Mouse (Mus musculus) heart, adult 2 months (tissue): ENCODE data around the gene Gpx7. TPM values are rescaled to one million over a fixed set of nuclear protein-coding genes. Genes with fewer than 3 reads are reported as not detected.

Source experiments
- DNase-seq, 2 experiments: peaks; one replicate each; pipeline ENCODE4 v3.0.0; 2021
- H3K27ac ChIP-seq: fragments of 200-600 bp; 2 replicates; pipeline ENCODE4 v1.8.1; 2022
- H3K27me3 ChIP-seq: fragments of 200-500 bp; 2 replicates; pipeline ENCODE4 v1.6.1; 2012; ENCODE audit warnings: mild to moderate bottlenecking, low read length, inconsistent platforms, mixed read lengths; ENCODE audit not compliant: control insufficient read depth, insufficient read depth
- H3K36me3 ChIP-seq: fragments of 200-500 bp; 2 replicates; pipeline ENCODE4 v1.6.1; 2012; ENCODE audit warnings: low read length, inconsistent platforms; ENCODE audit not compliant: control insufficient read depth, insufficient read depth
- H3K4me1 ChIP-seq: fragments of 200-500 bp; 2 replicates; pipeline ENCODE4 v1.6.1; 2011; ENCODE audit warnings: low read length; ENCODE audit not compliant: control insufficient read depth, insufficient read depth
- H3K4me3 ChIP-seq: fragments of 200-600 bp; 2 replicates; pipeline ENCODE4 v1.8.1; 2022
- H3K79me2 ChIP-seq: fragments of 200-500 bp; replicated peaks from 2 replicates; pipeline ENCODE4 v1.6.1; 2012; ENCODE audit warnings: mild to moderate bottlenecking, inconsistent platforms, low read length, moderate library complexity, mixed read lengths; ENCODE audit not compliant: control insufficient read depth, insufficient read depth
- H3K9ac ChIP-seq: fragments of 200-500 bp; 2 replicates; pipeline ENCODE4 v1.6.1; 2012; ENCODE audit warnings: low read depth, mild to moderate bottlenecking, control low read depth, inconsistent platforms, low read length, mixed read lengths
- CTCF ChIP-seq: fragments of 200-600 bp; IDR thresholded peaks from 2 replicates; pipeline ENCODE4 v1.8.1; 2022; ENCODE audit warnings: antibody characterized with exemption, mild to moderate bottlenecking, moderate library complexity
- EP300 ChIP-seq: fragments of 200-500 bp; IDR thresholded peaks from 2 replicates; pipeline ENCODE4 v1.6.1; 2011; ENCODE audit warnings: low read depth, low read length, control low read depth; ENCODE audit not compliant: insufficient read depth
- POLR2A ChIP-seq: fragments of 200-500 bp; IDR thresholded peaks from 2 replicates; pipeline ENCODE4 v1.6.1; 2011; ENCODE audit warnings: mild to moderate bottlenecking, low read depth, low read length, control low read depth; ENCODE audit not compliant: insufficient read depth
- WGBS: fragments of 180-500 bp; shearing (Covaris S2); methylation state at CpG from one replicate; pipeline ENCODE4 v1.1.7; 2018; 5-methylcytosine and 5-hydroxymethylcytosine counted together
- intact Hi-C: fragments of 180-260 bp; cut with DNase I; formaldehyde crosslinking; loops from one replicate; pipeline ENCODE4 v1.15.1; 2025
- polyA plus RNA-seq: library from polyadenylated mRNA; depleted of rRNA; stranded (reverse); fragments of >200 nt; gene quantifications from 2 replicates; pipeline ENCODE4 v1.2.3, GENCODE M21; 2012
- total RNA-seq, 2 experiments: library from RNA; stranded (reverse); gene quantifications; 2 replicates each; pipeline ENCODE4 v1.2.3; 2021

Gene Gpx7
- total and polyA plus RNA-seq, 3 experiments: 5.9 to 14.2 (median 7.7) TPM

DNA sequence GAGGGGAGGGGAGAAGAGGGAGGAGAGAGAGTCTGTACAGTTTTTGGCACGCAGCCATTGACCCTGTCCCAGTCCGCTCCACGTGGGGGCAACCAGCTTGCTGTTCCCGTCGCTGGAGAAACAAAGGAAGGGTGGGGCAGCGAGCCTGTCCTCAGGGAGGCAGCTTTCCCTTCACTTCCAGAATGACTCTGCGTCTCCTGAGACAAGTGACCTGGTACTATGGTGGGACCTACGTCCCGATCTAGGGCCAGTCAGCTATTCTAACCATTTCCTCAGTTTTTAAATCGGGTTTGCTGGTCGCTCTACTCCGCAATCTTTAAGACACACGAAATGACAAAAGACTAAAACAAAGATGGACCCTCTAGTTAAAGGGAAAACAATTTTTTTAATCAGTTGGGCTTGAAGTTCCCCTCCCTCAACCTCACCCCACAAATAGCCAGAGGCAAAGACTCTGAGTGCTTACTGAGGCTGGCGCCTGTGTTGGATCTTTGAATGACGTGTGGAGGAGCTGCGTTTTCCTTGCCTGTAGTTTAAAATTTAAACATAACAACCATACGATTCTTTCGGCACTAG, 19.0 kb downstream of the Gpx7 start:
- TF ChIP-seq CTCF: peak; percentile 61
- TF ChIP-seq EP300: peak; percentile 94
- peak; percentile 67 for TF ChIP-seq POLR2A
- WGBS: 1% methylated on average over 18 of the region's 18 CpGs
- H3K79me2 ChIP-seq: no peaks in the 10 kb centered on the region

DNA sequence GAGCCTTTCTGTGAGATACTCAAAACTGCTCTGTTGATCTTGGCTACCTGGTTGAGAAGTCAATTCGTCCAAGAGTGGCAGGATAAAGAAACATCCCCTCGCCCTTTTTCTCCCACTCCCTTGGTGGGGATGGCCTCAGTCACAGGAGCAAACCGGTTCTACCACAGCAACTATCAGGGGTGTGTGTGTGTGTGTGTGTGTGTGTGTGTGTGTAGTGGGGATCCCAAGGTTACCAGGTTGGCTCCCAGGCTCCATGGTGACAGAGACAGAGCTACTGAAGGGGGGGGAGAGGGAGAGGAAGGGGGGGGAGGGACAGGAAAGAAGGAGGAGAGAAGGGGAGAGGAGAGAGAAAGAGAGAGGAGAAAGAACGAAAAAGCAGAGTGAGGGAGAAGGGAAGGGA, 19.7 kb downstream of the Gpx7 start:
- intact Hi-C loops: loop anchor here (1.0 to 5.0 kb wide), 3 partner anchors 19 to 75 kb away; partner anchors contain the start of gene Gpx7
- peaks cover 7% of the 10 kb centered on the region for H3K27me3 ChIP-seq
- no peaks in the 10 kb centered on the region for H3K79me2 ChIP-seq
- DNase-seq: no peak
- no peak overlapping the region; the same call in 1 of the 2 replicates for H3K27ac ChIP-seq
- no peak overlapping the region; the same call in 1 of the 2 replicates for H3K4me3 ChIP-seq
- H3K4me1 ChIP-seq: peaks cover 3% of the 10 kb centered on the region; the same call in 1 of the 2 replicates
- H3K36me3 ChIP-seq: no peaks in the 10 kb centered on the region
- 37% methylated on average over 4 of the region's 4 CpGs for WGBS
- no peak for TF ChIP-seq CTCF
- no peak for TF ChIP-seq POLR2A
- no peak overlapping the region for H3K9ac ChIP-seq

More for the DNA sequence above, 19.0 kb downstream of the Gpx7 start:
- H3K4me1 ChIP-seq: peaks cover 3% of the 10 kb centered on the region; the same call in 1 of the 2 replicates
- H3K4me3 ChIP-seq: peak overlapping the region; percentile 47
- no peaks in the 10 kb centered on the region for H3K36me3 ChIP-seq
- peak; percentile 79 to 83 for DNase-seq
- H3K27me3 ChIP-seq: peaks cover 7% of the 10 kb centered on the region
- peak overlapping the region; percentile 44 for H3K9ac ChIP-seq
- peak overlapping the region; percentile 75 for H3K27ac ChIP-seq
- intact Hi-C loops: loop anchor here (1.0 to 5.0 kb wide), 3 partner anchors 19 to 75 kb away; partner anchors contain the start of gene Gpx7

DNA sequence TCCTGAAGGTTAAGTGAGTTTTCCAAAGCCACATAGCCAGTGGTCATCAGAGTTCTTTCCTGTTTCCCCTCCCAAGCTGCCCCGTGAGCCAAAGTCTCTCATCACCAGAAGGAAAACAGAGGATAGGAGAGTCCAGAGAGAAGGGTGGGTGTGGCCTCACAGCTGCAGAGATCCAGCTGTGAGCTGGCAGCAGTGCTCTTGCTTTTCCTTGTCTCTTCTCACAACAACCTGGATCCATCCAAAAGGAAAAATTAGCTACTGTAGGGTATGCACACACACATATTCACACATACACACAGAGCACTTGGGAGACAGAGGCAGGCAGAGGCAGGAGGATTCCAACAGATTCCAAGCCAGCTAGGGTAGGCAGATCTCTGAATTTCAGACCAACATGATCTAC, 20.7 kb downstream of the Gpx7 start:
- no peak for TF ChIP-seq POLR2A
- no peak for TF ChIP-seq EP300
- Histone ChIP-seq H3K36me3 (no peaks in the 10 kb centered on the region), H3K4me3 (no peak overlapping the region), H3K27me3 (peaks cover 7% of the 10 kb centered on the region), H3K9ac (no peak overlapping the region), H3K4me1 (peaks cover 3% of the 10 kb centered on the region; the same call in 1 of the 2 replicates), H3K79me2 (no peaks in the 10 kb centered on the region), H3K27ac (no peak overlapping the region)
- intact Hi-C loops: loop anchor here (2.0 to 5.0 kb wide), 2 partner anchors 35 to 76 kb away; no protein-coding TSS in a partner anchor
- DNase-seq: peak in 1 of 2 experiments; percentile 28
- 38% methylated on average over 1 of the region's 1 CpGs for WGBS

- DNase-seq: no peak
- TF ChIP-seq EP300: no peak
- peak; percentile 19 for TF ChIP-seq CTCF
- TF ChIP-seq POLR2A: no peak
- Histone ChIP-seq H3K27me3 (peaks cover 7% of the 10 kb centered on the region), H3K4me1 (peaks cover 3% of the 10 kb centered on the region; the same call in 1 of the 2 replicates), H3K4me3 (peak within 1 kb of the TSS; percentile 29), H3K27ac (no peak within 1 kb of the TSS), H3K9ac (peak within 1 kb of the TSS; percentile 76), H3K79me2 (no peaks in the 10 kb centered on the region), H3K36me3 (no peaks in the 10 kb centered on the region)
- WGBS: 7% methylated on average over 54 of the region's 55 CpGs
- intact Hi-C loops: no loop called here
Measured at GRCm38 (mm10) chr4:108383183-108383714, 23.5 kb downstream of the Gpx7 start, which contains the start of gene Shisal2a. Shisal2a (minus strand) TSS chr4:108383349.

DNA sequence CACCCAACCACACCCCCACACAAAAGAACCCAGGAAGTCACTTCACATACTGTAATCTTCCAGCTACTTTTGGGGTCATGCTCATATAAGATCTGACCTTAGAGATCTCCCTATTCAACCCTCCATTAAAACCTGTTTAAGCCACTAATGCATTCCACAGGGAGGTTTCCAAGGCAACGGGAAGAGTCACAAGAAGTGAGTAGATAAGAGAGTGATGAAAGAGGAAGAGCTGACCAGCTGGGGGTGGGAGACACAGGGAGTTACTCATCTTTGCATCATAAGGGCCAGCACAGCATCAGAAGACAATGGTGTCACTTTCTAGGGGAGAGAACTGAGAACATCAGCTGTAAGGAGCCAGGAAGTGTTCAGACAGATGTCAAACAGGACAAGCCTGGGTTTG, 26.6 kb downstream of the Gpx7 start:
- TF ChIP-seq EP300 (no peak), CTCF (no peak), POLR2A (no peak)
- Histone ChIP-seq H3K27ac (no peak overlapping the region), H3K36me3 (no peaks in the 10 kb centered on the region), H3K4me1 (no peaks in the 10 kb centered on the region), H3K9ac (no peak overlapping the region), H3K27me3 (peaks cover 7% of the 10 kb centered on the region), H3K79me2 (no peaks in the 10 kb centered on the region), H3K4me3 (no peak overlapping the region)
- 28% methylated on average over 1 of the region's 1 CpGs for WGBS
- DNase-seq: no peak
- intact Hi-C loops: no loop called here

- Histone ChIP-seq H3K27ac (no peak overlapping the region), H3K36me3 (no peaks in the 10 kb centered on the region), H3K79me2 (no peaks in the 10 kb centered on the region), H3K9ac (no peak overlapping the region), H3K4me3 (no peak overlapping the region), H3K27me3 (peaks cover 7% of the 10 kb centered on the region), H3K4me1 (no peaks in the 10 kb centered on the region)
- no peak for DNase-seq
- intact Hi-C loops: no loop called here
- TF ChIP-seq CTCF: no peak
- TF ChIP-seq POLR2A: no peak
- TF ChIP-seq EP300: no peak
- 81% methylated on average over 3 of the region's 3 CpGs for WGBS
Measured at GRCm38 (mm10) chr4:108379476-108379875, 27.3 kb downstream of the Gpx7 start.
